Mouse (Mus musculus): Measurements from ENCODE around the gene Gm11077. TPM values are rescaled to one million over a fixed set of nuclear protein-coding genes. Genes with fewer than 3 reads are reported as not detected.

The Gm11077 gene
- polyA plus RNA-seq, 1 experiment: not detected

GRCm38 (mm10) chr6:140789850-140790249 lies 60.8 kb downstream of the Gm11077 start:
- no peak for TF ChIP-seq TCF12 (IDR thresholded peaks at IDR 0.05; ENCODE audit: insufficient read depth, poor library complexity, severe bottlenecking)
- no peak for TF ChIP-seq REST (IDR thresholded peaks at IDR 0.05; ENCODE audit: insufficient read depth, insufficient read length)
- TF ChIP-seq MYOD1 (IDR thresholded peaks at IDR 0.05; ENCODE audit: control insufficient read depth in 1 of 3, insufficient read length in 2 of 3, low read depth in 2 of 3): no peak
- no peak for TF ChIP-seq E2F4 (IDR thresholded peaks at IDR 0.05; ENCODE audit: insufficient read depth)
- TF ChIP-seq SRF (IDR thresholded peaks at IDR 0.05; ENCODE audit: control insufficient read depth, insufficient read length, low read depth): no peak
- no peak for TF ChIP-seq MYOG (IDR thresholded peaks at IDR 0.05; ENCODE audit: control insufficient read depth in 1 of 3, insufficient read depth in 1 of 3, insufficient read length in 2 of 3, low read depth in 2 of 3)
- no peak for TF ChIP-seq POLR2A (IDR thresholded peaks at IDR 0.05; ENCODE audit: insufficient read length, low read depth)
- TF ChIP-seq POLR2AphosphoS2 (IDR thresholded peaks at IDR 0.05; ENCODE audit: insufficient read length, low read depth): no peak
- TF ChIP-seq CEBPB (IDR thresholded peaks at IDR 0.05; ENCODE audit: insufficient read depth, poor library complexity, severe bottlenecking): no peak
- TF ChIP-seq USF1 (IDR thresholded peaks at IDR 0.05; ENCODE audit: low read depth): no peak
- TF ChIP-seq TCF3 (IDR thresholded peaks at IDR 0.05; ENCODE audit: insufficient read length, low read depth): no peak
- TF ChIP-seq MAX (IDR thresholded peaks at IDR 0.05; ENCODE audit: low read depth): no peak
- H3ac ChIP-seq (ENCODE audit: control insufficient read depth, insufficient read length): no peak overlapping the region
- H3K79me2 ChIP-seq (ENCODE audit: control insufficient read depth, insufficient read depth): no peaks in the 10 kb centered on the region
- H3K36me3 ChIP-seq (ENCODE audit: control insufficient read depth, insufficient read depth): no peaks in the 10 kb centered on the region
- H3K4me3 ChIP-seq: no peak overlapping the region
- H3K27me3 ChIP-seq (ENCODE audit: control insufficient read depth, insufficient read depth, insufficient read length): no peaks in the 10 kb centered on the region
- no peak overlapping the region for H3K4me2 ChIP-seq (ENCODE audit: low read depth)

GRCm38 (mm10) chr6:140793676-140794262 lies 64.7 kb downstream of the Gm11077 start:
- TF ChIP-seq E2F4 (IDR thresholded peaks at IDR 0.05; ENCODE audit: insufficient read depth) (no peak), TCF3 (IDR thresholded peaks at IDR 0.05; ENCODE audit: insufficient read length, low read depth) (no peak), POLR2A (IDR thresholded peaks at IDR 0.05; ENCODE audit: insufficient read length, low read depth) (no peak), MYOD1 (IDR thresholded peaks at IDR 0.05; ENCODE audit: control insufficient read depth in 1 of 3, insufficient read length in 2 of 3, low read depth in 2 of 3) (no peak), POLR2AphosphoS2 (IDR thresholded peaks at IDR 0.05; ENCODE audit: insufficient read length, low read depth) (no peak), MAX (IDR thresholded peaks at IDR 0.05; ENCODE audit: low read depth) (no peak), CEBPB (IDR thresholded peaks at IDR 0.05; ENCODE audit: insufficient read depth, poor library complexity, severe bottlenecking) (no peak), SRF (IDR thresholded peaks at IDR 0.05; ENCODE audit: control insufficient read depth, insufficient read length, low read depth) (no peak), TCF12 (IDR thresholded peaks at IDR 0.05; ENCODE audit: insufficient read depth, poor library complexity, severe bottlenecking) (no peak), MYOG (IDR thresholded peaks at IDR 0.05; ENCODE audit: control insufficient read depth in 1 of 3, insufficient read depth in 1 of 3, insufficient read length in 2 of 3, low read depth in 2 of 3) (no peak), USF1 (IDR thresholded peaks at IDR 0.05; ENCODE audit: low read depth) (no peak), REST (IDR thresholded peaks at IDR 0.05; ENCODE audit: insufficient read depth, insufficient read length) (no peak)

DNA sequence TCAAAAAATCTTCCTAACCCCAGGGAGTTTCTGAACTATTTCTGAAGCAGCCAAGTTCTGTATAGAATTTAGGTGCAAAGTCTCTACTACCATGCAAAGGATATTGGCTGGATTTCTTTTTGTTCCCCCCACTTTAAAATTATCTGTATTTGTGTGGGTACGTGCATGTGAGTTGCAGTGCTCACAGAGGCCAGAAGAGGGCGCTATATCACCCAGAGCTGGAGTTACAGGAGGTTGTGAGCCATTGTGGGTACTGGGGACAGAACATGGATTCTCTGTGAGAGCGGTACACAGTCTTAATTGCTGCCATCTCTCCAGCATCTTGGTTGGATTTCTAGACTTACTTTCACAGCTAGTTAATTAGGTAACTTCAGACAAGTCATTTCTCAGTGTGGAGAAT lies 69.8 kb downstream of the Gm11077 start:
- no peak for TF ChIP-seq SRF (IDR thresholded peaks at IDR 0.05; ENCODE audit: control insufficient read depth, insufficient read length, low read depth)
- no peak overlapping the region for H3ac ChIP-seq (ENCODE audit: control insufficient read depth, insufficient read length)
- no peak overlapping the region for H3K4me2 ChIP-seq (ENCODE audit: low read depth)
- no peaks in the 10 kb centered on the region for H3K27me3 ChIP-seq (ENCODE audit: control insufficient read depth, insufficient read depth, insufficient read length)
- H3K4me3 ChIP-seq: no peak overlapping the region
- H3K36me3 ChIP-seq (ENCODE audit: control insufficient read depth, insufficient read depth): no peaks in the 10 kb centered on the region
- H3K79me2 ChIP-seq (ENCODE audit: control insufficient read depth, insufficient read depth): no peaks in the 10 kb centered on the region

More at GRCm38 (mm10) chr6:140793676-140794262, 64.7 kb downstream of the Gm11077 start:
- Histone ChIP-seq H3K27me3 (ENCODE audit: control insufficient read depth, insufficient read depth, insufficient read length) (no peaks in the 10 kb centered on the region), H3ac (ENCODE audit: control insufficient read depth, insufficient read length) (no peak overlapping the region), H3K79me2 (ENCODE audit: control insufficient read depth, insufficient read depth) (no peaks in the 10 kb centered on the region), H3K4me3 (no peak overlapping the region), H3K36me3 (ENCODE audit: control insufficient read depth, insufficient read depth) (no peaks in the 10 kb centered on the region), H3K4me2 (ENCODE audit: low read depth) (no peak overlapping the region)

DNA sequence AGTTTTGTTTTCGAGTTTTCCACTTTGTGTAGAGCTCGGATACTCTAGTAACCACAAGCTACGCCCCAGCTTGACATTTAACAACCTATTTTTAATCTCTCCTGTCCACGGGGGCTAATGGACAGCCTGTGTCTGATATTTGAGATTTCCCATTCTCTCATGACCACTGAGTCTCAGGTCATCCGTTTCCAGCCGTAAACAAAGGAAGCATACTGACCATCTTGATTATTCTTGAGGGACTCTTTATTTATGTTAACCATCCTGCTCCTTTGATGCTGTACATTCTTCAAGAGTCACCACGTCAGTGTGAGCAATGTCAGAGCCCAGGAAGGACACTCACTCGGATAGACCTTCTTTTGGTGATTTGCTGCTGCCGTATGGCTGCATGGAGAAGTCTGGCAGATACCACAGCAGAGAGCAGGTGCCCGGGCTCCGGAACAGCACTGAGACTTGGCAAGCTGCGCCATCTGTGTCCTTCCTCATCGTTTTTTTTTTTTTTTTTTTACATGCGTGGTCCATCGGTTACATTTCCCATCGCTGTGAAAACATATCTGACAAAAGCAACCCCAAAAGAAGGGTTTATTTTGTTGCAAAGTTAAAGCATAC lies 70.5 kb downstream of the Gm11077 start:
- H3ac ChIP-seq (ENCODE audit: control insufficient read depth, insufficient read length): no peak overlapping the region
- no peaks in the 10 kb centered on the region for H3K27me3 ChIP-seq (ENCODE audit: control insufficient read depth, insufficient read depth, insufficient read length)
- H3K36me3 ChIP-seq (ENCODE audit: control insufficient read depth, insufficient read depth): no peaks in the 10 kb centered on the region
- H3K4me2 ChIP-seq (ENCODE audit: low read depth): no peak overlapping the region
- no peak overlapping the region for H3K4me3 ChIP-seq
- H3K79me2 ChIP-seq (ENCODE audit: control insufficient read depth, insufficient read depth): no peaks in the 10 kb centered on the region
- TF ChIP-seq REST (IDR thresholded peaks at IDR 0.05; ENCODE audit: insufficient read depth, insufficient read length) (no peak), MAX (IDR thresholded peaks at IDR 0.05; ENCODE audit: low read depth) (no peak), CEBPB (IDR thresholded peaks at IDR 0.05; ENCODE audit: insufficient read depth, poor library complexity, severe bottlenecking) (no peak), POLR2A (IDR thresholded peaks at IDR 0.05; ENCODE audit: insufficient read length, low read depth) (no peak), E2F4 (IDR thresholded peaks at IDR 0.05; ENCODE audit: insufficient read depth) (no peak), MYOG (IDR thresholded peaks at IDR 0.05; ENCODE audit: control insufficient read depth in 1 of 3, insufficient read depth in 1 of 3, insufficient read length in 2 of 3, low read depth in 2 of 3) (no peak), MYOD1 (IDR thresholded peaks at IDR 0.05; ENCODE audit: control insufficient read depth in 1 of 3, insufficient read length in 2 of 3, low read depth in 2 of 3) (no peak), SRF (IDR thresholded peaks at IDR 0.05; ENCODE audit: control insufficient read depth, insufficient read length, low read depth) (no peak), TCF12 (IDR thresholded peaks at IDR 0.05; ENCODE audit: insufficient read depth, poor library complexity, severe bottlenecking) (no peak), TCF3 (IDR thresholded peaks at IDR 0.05; ENCODE audit: insufficient read length, low read depth) (no peak), POLR2AphosphoS2 (IDR thresholded peaks at IDR 0.05; ENCODE audit: insufficient read length, low read depth) (no peak), USF1 (IDR thresholded peaks at IDR 0.05; ENCODE audit: low read depth) (no peak)
